Mouse (Mus musculus) urinary bladder, postnatal 36 days (tissue): Measurements from ENCODE around the gene Asgr1.
A peak's percentile ranks its signal among the peaks of the same experiment; 100 is the strongest.
"Not testable (repeated sequence)": the region's sequence is repeated elsewhere in the genome, so short reads cannot be mapped to it uniquely, and the experiment has no call there.

Experiments
- DNase-seq, 2 experiments: peaks; one replicate each; pipeline ENCODE4 v3.0.0; 2022; ENCODE audit warnings: low spot score in 2 of 2, mixed read lengths in 1 of 2

Gene Asgr1

DNA sequence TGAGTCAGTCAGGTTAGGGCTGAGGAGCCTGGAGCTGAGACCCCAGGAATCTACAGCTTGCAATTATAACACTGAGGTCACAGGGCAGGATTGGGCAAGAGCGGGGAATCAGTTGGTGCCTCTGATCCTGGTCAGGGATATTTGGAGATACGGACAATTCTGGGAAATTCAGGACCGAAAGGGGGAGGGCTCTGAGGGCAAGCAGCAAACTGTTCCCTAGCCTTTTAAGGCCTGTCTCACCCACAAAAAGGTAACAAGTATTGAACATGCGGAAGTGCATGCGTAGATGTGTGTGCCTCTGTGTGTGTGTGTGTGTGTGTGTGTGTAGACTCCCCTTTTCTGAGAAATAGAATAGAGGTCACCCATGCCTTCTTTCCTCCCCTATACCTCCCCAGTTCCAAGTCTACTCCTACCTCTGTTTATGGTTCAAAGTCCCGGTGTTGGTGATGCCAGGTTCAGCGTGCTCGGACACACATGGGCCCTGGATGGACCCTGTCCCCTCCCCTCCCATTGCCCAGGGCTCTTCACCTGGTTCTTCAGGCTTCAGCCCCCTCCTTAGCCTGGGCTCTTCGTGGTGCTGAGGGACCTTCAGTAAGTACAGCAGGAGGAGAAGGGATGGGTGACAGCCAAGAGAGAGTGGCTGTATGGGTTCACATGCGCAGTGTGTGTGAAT, at the start of gene Asgr1:
Gene Asgr1 (plus strand): TSS at position 188 of the 673 bp plus-strand sequence.
- no peak for DNase-seq

DNA sequence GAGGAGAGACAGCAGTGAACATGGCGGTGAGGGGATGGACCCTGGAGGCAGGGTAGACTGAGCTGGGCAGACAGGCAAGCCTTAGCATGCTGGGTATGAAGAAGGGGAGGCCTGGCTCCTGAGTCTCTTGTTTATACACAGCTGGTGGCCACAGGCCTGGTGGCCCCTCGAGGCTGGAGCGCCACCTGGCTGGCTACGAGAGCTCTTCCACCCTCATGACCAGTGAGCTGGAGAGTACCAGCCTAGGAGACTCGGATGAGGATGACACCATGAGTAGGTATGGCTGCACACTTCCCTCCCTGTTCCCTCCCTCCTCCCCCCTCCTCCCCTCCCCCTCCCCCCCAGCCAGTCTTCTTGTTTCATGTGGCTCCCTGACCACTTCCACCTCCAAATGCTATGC, 48.4 kb upstream of the Asgr1 start:
- DNase-seq, result no peak

DNA sequence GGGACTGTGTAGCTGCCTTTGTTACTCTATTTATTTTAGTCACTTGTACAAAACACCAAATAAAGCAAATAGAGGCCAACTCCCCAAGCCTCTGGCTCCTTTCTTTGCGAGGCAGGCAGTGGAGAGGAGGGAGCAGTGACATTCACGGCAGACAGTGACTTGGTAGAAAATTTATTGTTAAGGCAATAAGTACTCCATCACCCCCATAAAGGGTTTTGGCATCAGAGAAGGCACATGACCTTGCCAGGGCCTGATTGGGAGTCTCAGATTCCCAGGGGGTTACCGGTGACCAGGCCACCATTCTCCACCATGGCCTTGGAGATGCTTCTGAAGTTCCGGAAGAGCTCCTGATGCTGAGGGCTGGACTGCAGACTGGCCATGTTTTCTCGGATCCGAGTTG, 43.9 kb upstream of the Asgr1 start:
- DNase-seq, result no peak

- DNase-seq, result no peak
Measured at GRCm38 (mm10) chr11:70010548-70010947, 43.3 kb upstream of the Asgr1 start.

DNA sequence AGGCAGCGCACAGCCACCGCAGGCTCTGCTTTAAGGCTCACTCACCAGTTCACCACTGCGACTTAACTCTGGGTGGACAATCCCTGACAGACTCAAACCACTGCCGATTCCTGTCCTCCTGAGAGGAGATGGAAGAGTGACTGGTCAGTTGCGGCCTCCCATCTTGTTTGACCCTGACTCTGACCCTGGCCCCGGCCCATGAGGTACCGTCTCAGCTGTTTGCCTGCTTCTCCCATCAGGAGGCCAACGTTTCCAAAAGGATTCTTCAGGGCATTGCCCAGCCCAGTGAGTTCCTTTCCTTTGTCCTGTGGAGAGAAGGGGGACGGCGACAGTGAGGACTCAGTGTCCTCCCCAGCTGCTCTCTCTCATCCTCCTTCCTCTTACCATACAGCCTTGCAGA, 42.9 kb upstream of the Asgr1 start:
- no peak for DNase-seq

- DNase-seq, result no peak
Measured at GRCm38 (mm10) chr11:70012931-70013330, 41.0 kb upstream of the Asgr1 start.

- no peak for DNase-seq
Measured at GRCm38 (mm10) chr11:70013408-70013807, 40.5 kb upstream of the Asgr1 start.

DNA sequence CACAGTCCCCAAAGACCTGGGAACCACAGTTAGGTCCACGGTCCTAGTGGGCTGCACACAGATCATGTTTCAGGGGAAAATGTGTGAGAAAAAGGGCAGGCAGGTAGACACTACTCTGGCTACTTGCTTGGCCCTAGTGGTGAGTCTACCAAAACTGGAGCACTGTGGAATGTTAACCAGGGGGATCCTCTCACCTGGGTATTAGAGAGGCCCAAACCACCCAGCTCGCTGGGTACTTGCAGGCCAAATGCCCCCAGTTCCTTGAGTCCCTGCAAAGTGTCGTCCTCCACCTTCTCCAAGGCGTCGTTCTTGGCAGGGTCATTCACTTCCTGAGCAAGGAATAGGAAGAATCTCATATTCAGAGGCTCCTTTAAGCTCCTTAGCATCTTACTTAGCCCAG, 39.8 kb upstream of the Asgr1 start:
- DNase-seq, result no peak

DNA sequence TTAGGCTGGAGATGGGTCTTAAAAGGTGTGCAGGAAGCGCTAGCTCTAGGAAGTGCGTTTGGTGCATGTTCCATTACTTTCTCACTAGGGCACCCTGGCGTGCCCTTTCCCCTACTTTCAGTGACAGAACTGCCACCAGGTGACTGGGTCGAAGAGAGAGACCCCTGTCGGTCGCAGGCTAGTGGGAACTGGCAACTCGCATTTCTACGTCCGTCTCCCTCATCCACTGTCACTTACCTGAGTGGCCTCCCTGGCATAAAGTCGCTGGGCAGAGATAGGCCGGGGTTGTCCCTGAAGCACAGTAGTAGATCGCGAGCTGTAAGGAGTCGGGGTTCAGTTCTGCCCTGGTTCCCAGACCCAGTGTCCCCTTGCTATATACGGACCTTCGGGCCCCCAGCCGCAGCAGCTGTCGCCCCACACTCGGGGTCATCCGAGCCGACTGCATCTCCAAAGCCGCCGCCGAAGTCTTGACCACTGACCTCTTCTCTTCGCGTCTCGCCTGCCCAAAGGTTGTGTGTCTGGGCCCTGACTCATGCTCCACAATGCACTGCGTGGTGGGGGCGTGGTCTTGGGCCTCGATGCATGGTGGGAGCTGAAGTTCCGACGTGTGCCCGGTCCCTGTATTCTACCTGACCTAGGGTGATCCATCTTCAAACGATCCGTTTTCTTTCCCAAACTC, 38.9 kb upstream of the Asgr1 start, which contains the start of gene Acadvl:
Gene Acadvl (minus strand): TSS at position 532 of the 679 bp plus-strand sequence.
- DNase-seq, result peak; percentile 88 to 91

DNA sequence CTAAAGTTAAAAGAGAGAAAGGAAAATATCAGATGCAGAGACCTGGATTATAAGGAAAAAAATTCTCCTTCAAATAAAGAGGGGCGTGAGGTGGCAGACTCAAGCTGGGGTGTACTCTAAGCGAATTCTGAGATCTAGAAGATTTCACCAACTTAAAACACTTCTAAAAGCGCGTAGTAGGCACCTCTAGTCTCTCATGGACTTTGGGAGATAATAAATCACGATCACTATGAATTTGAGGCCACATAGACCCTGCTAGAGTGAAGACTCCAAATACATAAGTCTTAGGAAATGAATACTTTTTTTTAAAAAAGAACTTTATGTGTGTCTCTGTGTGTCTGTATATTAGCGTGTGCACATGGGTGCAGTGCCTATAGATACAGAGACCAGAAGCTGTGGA, 38.2 kb upstream of the Asgr1 start:
- DNase-seq, result no peak

GRCm38 (mm10) chr11:70016177-70016576, 37.7 kb upstream of the Asgr1 start:
- DNase-seq, result not testable (repeated sequence)

GRCm38 (mm10) chr11:70016669-70017068, 37.2 kb upstream of the Asgr1 start, which contains the start of gene Dlg4:
Gene Dlg4, plus strand, starts transcription at chr11:70016942.
- DNase-seq, result no peak

GRCm38 (mm10) chr11:70017199-70017767, 36.6 kb upstream of the Asgr1 start:
- DNase-seq, result no peak

DNA sequence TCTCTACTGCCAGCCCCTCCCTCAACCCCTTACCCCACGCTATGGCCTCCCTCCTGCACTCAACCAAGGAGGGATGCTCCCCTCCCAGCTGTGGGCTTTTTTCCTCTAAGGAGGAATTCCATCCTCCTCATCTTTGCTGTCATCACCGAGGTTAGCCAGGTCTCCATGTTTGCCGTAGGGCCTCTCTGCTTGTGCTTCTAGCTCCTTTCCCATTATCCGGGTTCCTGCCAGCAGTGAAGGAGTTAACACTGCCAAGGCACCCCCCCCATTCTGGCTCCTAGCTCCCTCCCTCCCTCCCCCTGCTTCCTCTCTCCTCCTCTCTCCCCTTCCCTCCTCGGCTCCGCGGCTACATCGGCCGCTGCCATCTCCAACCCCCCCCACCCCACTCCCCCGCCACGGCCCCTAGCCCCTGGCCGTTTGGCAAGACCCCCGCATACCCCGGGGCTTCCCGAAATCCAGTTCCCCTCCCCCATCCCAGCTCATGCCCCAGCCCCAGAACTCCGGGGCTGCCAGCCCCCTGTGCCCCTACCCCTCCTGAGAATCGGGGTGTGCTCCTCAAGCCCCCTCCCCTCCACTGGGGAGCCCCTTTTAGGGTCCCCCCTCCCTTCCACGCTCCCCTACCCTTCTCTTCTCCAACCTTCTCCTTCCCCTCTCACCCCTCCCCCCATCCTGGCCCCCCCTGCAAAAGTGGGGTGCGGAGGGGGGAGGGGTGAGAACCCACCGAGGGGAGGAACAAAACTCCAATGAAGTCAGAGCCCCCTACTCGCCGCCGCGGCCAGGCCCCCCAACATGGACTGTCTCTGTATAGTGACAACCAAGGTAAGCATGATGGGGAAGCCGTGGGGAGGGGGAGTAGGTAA, 35.5 kb upstream of the Asgr1 start:
- no peak for DNase-seq

DNA sequence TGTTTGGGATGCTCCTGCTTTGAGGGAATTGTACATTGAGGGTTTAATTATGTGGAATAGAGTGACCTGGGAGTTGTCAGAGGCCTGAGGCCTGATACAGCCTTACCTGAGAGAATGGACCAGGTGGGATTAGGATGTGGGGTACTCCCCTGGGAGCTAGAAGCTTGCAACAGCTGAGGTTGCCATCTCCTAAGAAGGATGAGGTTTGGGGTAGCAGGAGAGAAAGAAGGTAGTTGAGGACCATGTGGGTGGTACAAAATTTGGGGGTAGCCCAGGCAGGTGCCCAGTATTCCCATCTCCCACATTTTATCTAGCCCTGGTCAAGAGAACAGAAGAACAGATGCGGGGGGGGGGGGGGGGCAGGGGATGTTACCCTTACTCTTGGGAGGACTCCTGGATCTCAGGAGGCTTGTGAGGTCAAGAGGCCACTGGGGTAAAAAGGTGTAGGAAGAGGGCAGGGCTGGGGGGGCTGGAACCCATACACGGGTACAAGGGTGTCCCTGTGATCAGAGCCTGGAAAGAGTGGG, 34.3 kb upstream of the Asgr1 start:
- no peak for DNase-seq

GRCm38 (mm10) chr11:70020022-70020631, 33.8 kb upstream of the Asgr1 start:
- DNase-seq, result no peak

- DNase-seq, result peak; percentile 46 to 65
Measured at GRCm38 (mm10) chr11:70020731-70021263, 33.1 kb upstream of the Asgr1 start.

- peak; percentile 95 to 96 for DNase-seq
Measured at GRCm38 (mm10) chr11:70021264-70022132, 32.4 kb upstream of the Asgr1 start.

DNA sequence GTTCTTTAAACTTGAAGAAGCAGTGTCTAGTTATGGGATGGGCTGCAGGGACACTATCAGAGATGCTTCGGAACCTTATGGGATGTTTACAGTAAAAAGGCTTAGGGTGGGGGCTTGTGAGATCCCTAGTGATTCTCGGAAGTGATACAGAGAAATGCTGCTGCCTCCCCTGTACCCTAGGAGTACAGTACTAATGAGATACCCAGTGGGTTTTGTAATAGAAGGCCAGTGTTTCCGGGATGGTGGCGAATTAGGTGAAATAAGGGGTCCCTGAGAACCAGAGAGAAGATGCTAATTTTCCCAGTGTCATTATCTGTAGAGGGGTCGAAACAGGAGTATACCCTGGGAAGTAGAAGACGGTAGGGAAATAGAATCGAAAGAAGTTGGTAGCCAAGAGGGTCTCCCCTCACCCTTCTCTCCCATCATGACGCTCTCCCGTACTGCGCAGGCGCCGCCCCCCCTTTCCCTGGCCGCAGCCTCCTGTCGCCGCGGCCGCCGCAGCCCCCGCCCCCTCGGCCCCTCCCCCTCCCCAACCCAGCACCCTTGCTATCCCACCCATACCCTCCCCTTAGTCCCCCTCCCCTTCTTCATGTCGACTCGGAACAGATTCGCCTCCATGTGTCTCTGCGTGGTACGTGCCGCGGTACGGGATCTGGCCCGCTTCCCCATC, 30.3 kb upstream of the Asgr1 start:
- DNase-seq, result no peak

DNA sequence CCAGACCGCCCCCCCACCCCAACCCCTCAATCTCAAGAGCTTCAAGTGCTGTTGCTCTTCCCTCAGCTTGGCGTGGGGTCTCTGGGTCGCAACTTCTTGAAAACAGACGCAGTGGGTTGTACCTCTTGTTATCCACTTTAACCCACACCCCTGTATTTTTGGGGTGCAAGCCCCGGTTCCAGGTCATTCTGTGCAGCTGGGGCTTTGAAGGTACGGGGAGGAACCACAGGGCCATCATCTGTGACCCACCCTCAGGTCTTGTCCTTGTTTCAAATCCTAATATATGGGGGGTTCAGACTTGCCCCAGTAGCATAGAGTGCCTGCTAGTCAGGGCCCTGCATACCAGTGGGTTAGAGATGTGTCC, 29.8 kb upstream of the Asgr1 start:
- no peak for DNase-seq
